Mouse (Mus musculus): ENCODE measurements around the gene Hpcal4. TPM values are rescaled to one million over a fixed set of nuclear protein-coding genes. Genes with fewer than 3 reads are reported as not detected.

Gene Hpcal4
- total RNA-seq, 1 experiment, result 0.67 TPM

DNA sequence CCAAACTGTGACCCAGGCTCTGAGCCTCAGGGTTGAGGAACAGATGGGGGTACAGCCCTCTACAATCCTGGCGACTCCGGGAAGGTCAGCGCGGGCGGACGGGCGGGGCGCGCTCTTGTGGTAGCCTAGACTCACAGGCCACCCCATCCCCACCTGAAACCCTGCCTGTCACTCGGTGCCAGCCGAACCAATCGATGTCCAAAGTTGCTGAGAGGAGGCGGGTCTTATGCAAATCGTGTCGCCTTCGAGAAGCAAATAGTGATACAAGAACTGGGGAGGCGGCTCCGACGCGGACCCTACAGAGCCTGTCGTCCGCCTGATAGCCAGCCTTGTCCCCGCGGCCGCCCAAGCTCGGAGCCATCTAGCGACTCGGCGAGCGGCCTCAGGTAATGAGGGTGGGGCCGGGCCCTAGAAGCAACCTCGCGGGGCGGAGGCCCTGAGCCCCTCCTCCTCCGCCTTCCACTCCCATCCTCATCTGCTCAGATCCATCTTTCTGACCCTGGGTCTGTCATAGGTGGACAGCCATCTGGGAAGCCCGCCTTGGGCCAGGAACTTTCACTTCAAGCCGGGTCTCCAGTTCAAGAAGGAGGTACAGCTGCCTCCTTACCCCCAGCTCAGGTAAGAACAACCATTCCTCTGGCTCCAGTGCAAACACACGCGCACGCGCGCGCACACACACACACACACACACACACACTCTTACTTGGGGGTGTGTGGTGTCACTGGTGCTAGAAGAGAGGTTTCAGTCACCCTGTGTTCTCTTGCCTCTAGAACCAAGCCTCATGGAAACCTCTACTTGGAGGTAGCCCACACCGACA, 421 bp downstream of the Hpcal4 start:
- no peaks in the 10 kb centered on the region for H3K36me3 ChIP-seq (ENCODE audit: control insufficient read depth, insufficient read depth, low read length, poor library complexity, severe bottlenecking)
- in situ Hi-C loops (cut with MboI; ENCODE audit: low sequenced_read_pairs in 2 of 2, unreplicated experiment in 2 of 2), result no loop called here
- H3K4me1 ChIP-seq (ENCODE audit: control insufficient read depth in 2 of 2, insufficient read depth in 2 of 2, low read length in 2 of 2, poor library complexity in 1 of 2), result peaks cover 0 to 7% of the 10 kb centered on the region in 2 experiments; a peak in 1 of 4 replicates
- TF ChIP-seq ZNF384 (IDR thresholded peaks at IDR 0.05; ENCODE audit: low read depth, low read length) (no peak), HCFC1 (IDR thresholded peaks at IDR 0.05; ENCODE audit: borderline replicate concordance, insufficient read depth, low read length) (no peak), ZC3H11A (IDR thresholded peaks at IDR 0.05; ENCODE audit: borderline replicate concordance, low read depth, low read length) (no peak), MAFK (IDR thresholded peaks at IDR 0.05; ENCODE audit: insufficient read depth, low read depth, low read length) (no peak)
- no peak overlapping the region for H3K27ac ChIP-seq (ENCODE audit: insufficient read depth, low read depth, low read length, poor library complexity, severe bottlenecking)
- H3K9me3 ChIP-seq (ENCODE audit: control insufficient read depth, insufficient read depth, low read depth, low read length), result no peaks in the 10 kb centered on the region
- 0 out of 2 replicates have a peak overlapping the region, but pooled peaks have one; percentile 14 for H3K9ac ChIP-seq (ENCODE audit: insufficient read depth, low read depth, low read length, poor library complexity, severe bottlenecking)
- H3K4me3 ChIP-seq (ENCODE audit: insufficient read depth in 1 of 2, low read depth in 1 of 2, low read length in 2 of 2, poor library complexity in 1 of 2, severe bottlenecking in 1 of 2), result peak overlapping the region; percentile 66 to 72
- DNase-seq (ENCODE audit: low read depth, low spot score), result peak; percentile 80

DNA sequence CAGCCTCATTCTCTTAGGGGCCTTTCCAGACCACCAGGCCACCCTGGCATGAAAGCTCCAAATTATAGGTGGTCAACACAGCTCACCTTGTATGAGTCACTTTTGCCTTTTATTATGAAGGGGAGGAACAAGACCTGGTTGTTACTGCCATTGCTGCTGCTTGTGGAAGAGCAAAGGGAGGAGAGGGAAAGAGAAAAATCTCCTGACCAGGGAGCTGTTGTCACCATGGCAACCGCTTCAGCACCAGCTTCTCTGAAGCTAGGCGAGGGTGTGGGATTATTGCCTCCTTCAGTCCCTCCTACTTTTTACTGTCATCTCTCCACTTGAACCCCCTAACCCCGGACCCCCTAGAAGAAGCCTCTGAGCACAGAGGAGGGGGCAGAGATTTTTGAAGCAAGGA, 1.8 kb downstream of the Hpcal4 start:
- Histone ChIP-seq H3K4me1 (ENCODE audit: control insufficient read depth in 2 of 2, insufficient read depth in 2 of 2, low read length in 2 of 2, poor library complexity in 1 of 2) (peaks cover 0 to 7% of the 10 kb centered on the region in 2 experiments; a peak in 1 of 4 replicates), H3K4me3 (ENCODE audit: insufficient read depth in 1 of 2, low read depth in 1 of 2, low read length in 2 of 2, poor library complexity in 1 of 2, severe bottlenecking in 1 of 2) (no peak overlapping the region), H3K9ac (ENCODE audit: insufficient read depth, low read depth, low read length, poor library complexity, severe bottlenecking) (no peak overlapping the region), H3K9me3 (ENCODE audit: control insufficient read depth, insufficient read depth, low read depth, low read length) (no peaks in the 10 kb centered on the region), H3K27ac (ENCODE audit: insufficient read depth, low read depth, low read length, poor library complexity, severe bottlenecking) (no peak overlapping the region), H3K36me3 (ENCODE audit: control insufficient read depth, insufficient read depth, low read length, poor library complexity, severe bottlenecking) (no peaks in the 10 kb centered on the region)
- in situ Hi-C loops (cut with MboI; ENCODE audit: low sequenced_read_pairs in 2 of 2, unreplicated experiment in 2 of 2), result no loop called here
- DNase-seq (ENCODE audit: low read depth, low spot score), result no peak
- no peak for TF ChIP-seq CHD2 (IDR thresholded peaks at IDR 0.05; ENCODE audit: low read depth, low read length)
- no peak for TF ChIP-seq ZC3H11A (IDR thresholded peaks at IDR 0.05; ENCODE audit: borderline replicate concordance, low read depth, low read length)
- TF ChIP-seq ZNF384 (IDR thresholded peaks at IDR 0.05; ENCODE audit: low read depth, low read length), result no peak
- no peak for TF ChIP-seq MAFK (IDR thresholded peaks at IDR 0.05; ENCODE audit: insufficient read depth, low read depth, low read length)
- TF ChIP-seq HCFC1 (IDR thresholded peaks at IDR 0.05; ENCODE audit: borderline replicate concordance, insufficient read depth, low read length), result no peak

DNA sequence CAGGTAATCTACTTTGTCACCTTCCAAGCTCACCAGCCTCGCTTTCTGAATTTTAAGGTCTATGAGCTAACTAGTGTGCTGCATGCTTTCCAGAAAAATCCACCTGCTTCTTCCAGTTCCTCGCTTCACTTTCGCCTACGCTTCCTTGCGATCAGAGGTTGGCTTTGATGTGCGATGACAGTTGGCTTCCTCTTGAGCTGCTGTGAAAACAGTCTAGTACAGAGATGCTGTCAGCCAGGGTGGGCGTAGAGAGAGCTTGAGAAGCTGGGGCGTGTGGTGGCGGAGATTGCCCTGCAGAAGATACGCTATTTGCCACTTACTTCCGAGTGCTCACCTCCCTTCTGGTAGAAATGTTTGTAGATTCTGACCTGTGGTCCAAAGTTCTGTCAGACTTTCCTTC, 9.3 kb downstream of the Hpcal4 start:
- H3K27ac ChIP-seq (ENCODE audit: insufficient read depth, low read depth, low read length, poor library complexity, severe bottlenecking), result no peak overlapping the region
- in situ Hi-C loops (cut with MboI; ENCODE audit: low sequenced_read_pairs in 2 of 2, unreplicated experiment in 2 of 2), result no loop called here
- TF ChIP-seq MAFK (IDR thresholded peaks at IDR 0.05; ENCODE audit: insufficient read depth, low read depth, low read length) (no peak), ZNF384 (IDR thresholded peaks at IDR 0.05; ENCODE audit: low read depth, low read length) (no peak), HCFC1 (IDR thresholded peaks at IDR 0.05; ENCODE audit: borderline replicate concordance, insufficient read depth, low read length) (no peak), ZC3H11A (IDR thresholded peaks at IDR 0.05; ENCODE audit: borderline replicate concordance, low read depth, low read length) (no peak), CHD2 (IDR thresholded peaks at IDR 0.05; ENCODE audit: low read depth, low read length) (no peak)

DNA sequence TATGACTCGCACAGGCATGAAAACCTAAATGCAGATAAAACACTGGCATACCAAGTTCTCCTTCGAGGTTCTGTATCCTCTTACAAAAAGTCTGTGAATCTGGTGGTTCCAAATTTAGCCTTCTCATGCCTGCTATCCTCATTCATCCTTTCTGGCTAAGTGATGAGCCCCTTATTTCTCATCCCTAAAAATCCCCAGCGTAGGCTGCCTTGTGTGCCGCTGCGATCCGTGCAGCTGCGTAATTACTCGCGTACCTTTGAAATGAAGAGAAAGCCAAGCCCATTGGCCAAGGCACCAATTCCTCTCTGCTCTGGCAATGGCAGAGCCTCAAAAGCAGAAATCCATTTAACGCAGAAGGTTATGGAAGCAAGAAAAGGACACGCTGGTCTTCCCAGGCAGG, 10.8 kb downstream of the Hpcal4 start:
- H3K4me3 ChIP-seq (ENCODE audit: insufficient read depth in 1 of 2, low read depth in 1 of 2, low read length in 2 of 2, poor library complexity in 1 of 2, severe bottlenecking in 1 of 2), result no peak overlapping the region
- no peaks in the 10 kb centered on the region; a peak in 1 of 4 replicates for H3K4me1 ChIP-seq (ENCODE audit: control insufficient read depth in 2 of 2, insufficient read depth in 2 of 2, low read length in 2 of 2, poor library complexity in 1 of 2)
- TF ChIP-seq ZC3H11A (IDR thresholded peaks at IDR 0.05; ENCODE audit: borderline replicate concordance, low read depth, low read length) (no peak), MAFK (IDR thresholded peaks at IDR 0.05; ENCODE audit: insufficient read depth, low read depth, low read length) (no peak), CHD2 (IDR thresholded peaks at IDR 0.05; ENCODE audit: low read depth, low read length) (no peak), HCFC1 (IDR thresholded peaks at IDR 0.05; ENCODE audit: borderline replicate concordance, insufficient read depth, low read length) (no peak), ZNF384 (IDR thresholded peaks at IDR 0.05; ENCODE audit: low read depth, low read length) (no peak)
- no peaks in the 10 kb centered on the region for H3K36me3 ChIP-seq (ENCODE audit: control insufficient read depth, insufficient read depth, low read length, poor library complexity, severe bottlenecking)
- in situ Hi-C loops (cut with MboI; ENCODE audit: low sequenced_read_pairs in 2 of 2, unreplicated experiment in 2 of 2), result no loop called here
- no peak for DNase-seq (ENCODE audit: low read depth, low spot score)
- no peaks in the 10 kb centered on the region for H3K9me3 ChIP-seq (ENCODE audit: control insufficient read depth, insufficient read depth, low read depth, low read length)
- H3K27ac ChIP-seq (ENCODE audit: insufficient read depth, low read depth, low read length, poor library complexity, severe bottlenecking), result no peak overlapping the region
- H3K9ac ChIP-seq (ENCODE audit: insufficient read depth, low read depth, low read length, poor library complexity, severe bottlenecking), result no peak overlapping the region

More for the DNA sequence above, 9.3 kb downstream of the Hpcal4 start:
- no peaks in the 10 kb centered on the region; a peak in 1 of 4 replicates for H3K4me1 ChIP-seq (ENCODE audit: control insufficient read depth in 2 of 2, insufficient read depth in 2 of 2, low read length in 2 of 2, poor library complexity in 1 of 2)
- H3K4me3 ChIP-seq (ENCODE audit: insufficient read depth in 1 of 2, low read depth in 1 of 2, low read length in 2 of 2, poor library complexity in 1 of 2, severe bottlenecking in 1 of 2), result no peak overlapping the region
- H3K36me3 ChIP-seq (ENCODE audit: control insufficient read depth, insufficient read depth, low read length, poor library complexity, severe bottlenecking), result no peaks in the 10 kb centered on the region
- no peak for DNase-seq (ENCODE audit: low read depth, low spot score)
- H3K9ac ChIP-seq (ENCODE audit: insufficient read depth, low read depth, low read length, poor library complexity, severe bottlenecking), result no peak overlapping the region
- H3K9me3 ChIP-seq (ENCODE audit: control insufficient read depth, insufficient read depth, low read depth, low read length), result no peaks in the 10 kb centered on the region

Measured in ES-E14 (cell line).